Mouse (Mus musculus) adrenal gland, adult 18-20 months (tissue): ENCODE measurements around the gene Zcchc10. TPM values are rescaled to one million over a fixed set of nuclear protein-coding genes. Genes with fewer than 3 reads are reported as not detected.
A peak's percentile ranks its signal among the peaks of the same experiment; 100 is the strongest.
"Not testable (repeated sequence)": the region's sequence is repeated elsewhere in the genome, so short reads cannot be mapped to it uniquely, and the experiment has no call there.

Experiments used
- DNase-seq, 2 experiments: peaks; one replicate each; pipeline ENCODE4 v3.0.0; 2021 to 2022; ENCODE audit warnings: low spot score in 2 of 2
- long read RNA-seq, 2 experiments: library from polyadenylated mRNA; stranded (forward); transcript quantifications; one replicate each; pipeline ENCODE4 v2.0.0; 2021
- total RNA-seq, 2 experiments: library from RNA; stranded (reverse); gene quantifications; 1 replicate in 1 of 2; 2 replicates in 1 of 2; pipeline ENCODE4 v1.2.3; 2021

The Zcchc10 gene
- total RNA-seq = 10 to 100 TPM; 10.8 to 11.1 TPM
- long read RNA-seq, experiment 1, partial matches to known transcripts = 0 of 1 reads
- long read RNA-seq, experiment 1, other reads (novel, unspliced or antisense) = 0 of 1 reads
- long read RNA-seq, experiment 2, transcript Zcchc10-201 (4 exons, 1,267 nt) = major isoform, 5 of 8 reads
- long read RNA-seq, experiment 2, partial matches to known transcripts = 2 of 8 reads
- long read RNA-seq, experiment 2, other reads (novel, unspliced or antisense) = 1 of 8 reads

DNA sequence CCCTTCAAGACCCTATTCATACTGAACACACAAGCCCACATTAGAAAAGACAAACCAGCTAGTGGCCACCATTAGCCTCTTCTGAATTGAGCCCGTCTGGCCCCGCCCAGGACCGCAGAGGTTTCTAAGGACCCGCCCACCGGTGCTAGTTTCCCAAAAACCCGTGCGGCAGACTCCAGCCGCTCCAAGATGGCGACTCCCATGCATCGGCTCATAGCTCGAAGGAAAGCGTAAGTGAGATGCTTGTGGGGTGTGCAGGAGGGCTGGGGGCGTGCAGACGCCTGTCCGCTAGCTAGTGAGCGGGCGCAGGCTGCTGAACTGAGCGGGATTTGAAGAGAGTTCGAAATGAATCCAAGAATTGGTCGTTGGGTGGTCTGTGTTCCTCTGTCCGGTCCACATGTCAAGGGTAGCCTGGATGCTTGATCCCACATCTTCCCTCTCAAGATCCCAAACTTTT lies at the start of gene Zcchc10:
Gene Zcchc10, plus strand, starts transcription at position 168 of the 457 bp plus-strand sequence.
- peak; percentile 84 for DNase-seq

DNA sequence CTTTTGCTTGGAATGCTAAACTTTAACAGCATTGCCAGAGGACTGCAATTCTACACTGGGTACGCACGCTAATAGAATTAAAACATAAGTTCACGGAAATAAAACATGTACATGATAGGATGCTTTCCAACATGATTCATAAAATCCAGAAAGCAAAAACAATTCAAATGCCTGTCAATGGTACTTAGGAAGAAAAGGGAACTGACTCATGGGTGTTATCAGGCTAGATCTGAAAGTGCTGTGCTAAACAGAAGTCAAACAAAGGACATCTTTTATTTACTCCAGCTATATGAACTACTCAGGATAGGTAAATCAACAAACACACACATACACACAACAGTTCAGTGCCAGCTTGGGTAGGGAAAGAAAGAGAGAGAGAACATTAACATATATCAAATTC lies 49.1 kb upstream of the Zcchc10 start:
- DNase-seq = no peak

DNA sequence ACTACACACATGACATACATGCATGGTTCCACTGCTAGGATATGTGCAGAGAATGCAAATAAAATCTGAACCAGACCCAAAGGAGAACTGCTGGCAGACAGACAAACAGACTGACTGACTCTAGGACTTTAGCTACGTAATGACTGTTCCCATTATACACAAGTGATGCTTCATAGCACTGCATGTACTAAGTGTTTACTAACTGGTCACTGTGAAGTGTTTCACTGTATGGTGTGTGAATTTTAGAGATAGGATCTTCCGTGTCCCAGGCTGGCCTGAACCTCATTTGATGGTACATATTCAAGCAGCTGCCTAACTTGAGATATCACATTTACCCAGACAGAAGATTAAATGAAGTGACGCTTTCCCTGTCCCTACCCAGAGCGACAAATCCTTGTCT lies 46.1 kb upstream of the Zcchc10 start:
- no peak for DNase-seq

DNA sequence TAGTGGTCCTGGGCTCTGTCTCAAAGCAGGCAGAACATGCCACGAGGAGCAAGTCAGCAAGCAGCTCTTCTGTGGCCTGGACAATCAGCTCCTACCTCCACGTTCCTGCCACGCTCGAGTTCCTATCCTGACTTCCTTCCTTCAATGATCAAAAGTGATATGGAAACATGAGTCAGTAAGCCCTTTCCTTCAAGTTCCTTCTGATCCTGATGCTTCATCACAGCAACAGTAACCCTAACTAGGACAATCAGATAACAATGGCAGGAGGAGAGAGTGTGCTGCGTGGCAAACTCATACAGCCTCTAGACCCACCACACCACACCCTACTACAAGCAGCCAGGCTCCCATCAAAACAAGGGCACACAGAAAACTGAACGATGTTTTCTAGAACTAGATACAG lies 38.6 kb upstream of the Zcchc10 start:
- no peak for DNase-seq

DNA sequence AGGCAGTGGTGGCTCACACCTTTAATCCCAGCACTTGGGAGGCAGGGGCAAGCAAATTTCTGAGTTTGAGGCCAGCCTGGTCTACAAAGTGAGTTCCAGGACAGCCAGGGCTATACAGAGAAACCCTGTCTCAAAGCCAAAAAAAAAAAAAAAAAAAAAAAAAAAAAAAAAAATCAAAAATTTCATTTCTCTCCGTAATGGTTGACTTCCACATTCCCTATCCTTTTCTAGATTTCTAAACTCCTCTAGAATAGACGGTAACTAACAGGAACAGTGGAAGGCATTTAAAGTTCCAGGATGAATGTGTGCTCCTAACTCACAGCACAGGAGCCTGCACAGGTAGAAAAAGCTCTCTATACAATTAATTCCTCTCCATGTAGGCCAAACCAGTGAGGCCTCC lies 34.3 kb upstream of the Zcchc10 start:
- not testable (repeated sequence) for DNase-seq

DNA sequence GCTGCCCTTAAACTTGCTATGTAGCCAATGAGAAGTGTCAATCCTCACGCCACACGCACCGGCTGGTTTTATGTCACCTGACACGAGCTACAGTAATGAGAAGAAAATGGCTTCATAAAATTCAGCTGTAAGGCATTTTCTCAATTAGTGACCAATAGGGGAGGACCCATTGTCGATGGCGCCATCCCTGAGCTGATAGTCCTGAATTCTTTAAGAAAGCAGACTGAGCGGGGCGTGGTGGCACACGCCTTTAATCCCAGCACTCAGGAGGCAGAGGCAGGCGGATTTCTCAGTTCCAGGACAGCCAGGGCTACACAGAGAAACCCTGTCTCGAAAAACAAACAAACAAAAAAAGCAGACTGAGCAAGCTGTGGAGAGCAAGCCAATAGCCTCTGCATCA lies 33.6 kb upstream of the Zcchc10 start:
- DNase-seq = no peak

DNA sequence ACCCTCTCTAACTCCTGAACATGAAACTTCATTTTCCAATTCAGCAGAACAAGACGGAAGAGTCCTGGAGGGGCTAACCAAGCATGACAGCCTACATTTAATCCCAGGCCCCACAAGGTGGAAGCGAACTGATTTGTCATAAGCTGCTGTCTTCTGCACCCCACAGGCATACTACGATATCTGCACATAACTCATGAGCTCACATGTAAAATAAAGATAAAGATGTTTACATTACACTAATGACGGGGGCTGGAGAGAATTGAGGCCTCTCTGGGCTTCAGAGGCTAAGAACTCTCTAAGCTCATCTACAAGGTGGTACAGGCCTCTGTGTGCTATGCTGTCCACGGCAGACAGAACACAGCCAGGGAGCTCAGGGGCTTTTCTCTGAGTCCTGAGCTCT lies 30.0 kb upstream of the Zcchc10 start:
- DNase-seq = no peak

DNA sequence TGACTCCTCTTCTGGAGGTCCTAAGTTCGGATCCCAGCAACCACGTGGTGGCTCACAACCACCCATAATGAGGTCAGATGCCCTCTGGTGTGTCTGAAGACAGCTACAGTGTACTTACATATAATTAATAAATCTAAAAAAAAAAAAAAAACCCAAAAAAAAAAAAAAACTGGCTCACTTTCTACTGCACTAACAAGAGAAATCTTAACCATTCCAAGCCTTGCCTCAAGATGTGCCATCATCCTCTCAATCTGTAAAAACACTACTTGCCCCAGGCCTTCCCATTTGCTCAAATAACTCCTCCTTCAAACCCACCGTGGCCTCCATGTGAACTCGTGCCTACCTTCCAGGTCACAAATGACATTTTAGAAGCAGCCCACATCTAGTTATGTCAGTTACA lies 27.6 kb upstream of the Zcchc10 start:
- no peak for DNase-seq

DNA sequence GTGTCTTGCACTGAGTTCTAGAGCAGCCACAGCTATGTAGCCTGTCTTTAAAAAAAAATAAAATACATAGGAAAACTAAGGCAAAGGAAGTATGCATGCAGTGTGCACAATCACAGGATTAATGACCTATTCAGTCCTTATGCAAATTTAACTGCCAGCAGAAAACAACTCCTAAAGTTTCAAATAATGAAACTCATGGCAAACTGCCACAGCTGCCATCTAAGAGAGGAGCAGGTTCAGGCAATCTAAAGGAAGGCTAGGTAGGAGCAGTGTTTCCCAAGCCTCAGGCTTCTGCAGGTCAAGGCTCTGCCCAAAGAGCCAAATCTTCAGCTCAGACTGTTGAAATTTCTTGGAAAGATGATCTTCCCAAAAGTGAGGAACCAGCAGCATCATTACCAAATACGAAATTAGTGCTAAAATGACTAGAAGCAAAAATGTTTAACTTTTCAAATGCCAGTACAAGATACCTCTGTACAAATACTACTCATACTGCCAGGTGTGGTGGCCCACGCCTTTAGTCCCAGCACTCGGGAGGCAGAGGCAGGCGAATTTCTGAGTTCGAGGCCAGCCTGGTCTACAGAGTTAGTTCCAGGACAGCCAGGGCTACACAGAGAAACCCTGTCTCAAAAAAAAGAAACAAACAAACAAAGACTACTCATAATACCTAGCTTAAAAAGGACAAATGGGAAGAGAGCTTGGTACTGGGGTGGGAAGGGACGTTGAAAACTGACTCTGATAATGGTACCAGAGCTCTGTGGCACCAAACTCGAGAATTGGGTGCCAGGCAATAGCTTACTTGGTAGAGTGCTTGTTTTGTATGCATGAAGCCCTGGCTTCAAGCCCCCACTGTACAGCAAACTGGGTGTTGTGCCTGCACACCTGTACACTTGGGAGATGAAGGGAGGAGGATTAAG lies 26.3 kb upstream of the Zcchc10 start:
- no peak for DNase-seq

DNA sequence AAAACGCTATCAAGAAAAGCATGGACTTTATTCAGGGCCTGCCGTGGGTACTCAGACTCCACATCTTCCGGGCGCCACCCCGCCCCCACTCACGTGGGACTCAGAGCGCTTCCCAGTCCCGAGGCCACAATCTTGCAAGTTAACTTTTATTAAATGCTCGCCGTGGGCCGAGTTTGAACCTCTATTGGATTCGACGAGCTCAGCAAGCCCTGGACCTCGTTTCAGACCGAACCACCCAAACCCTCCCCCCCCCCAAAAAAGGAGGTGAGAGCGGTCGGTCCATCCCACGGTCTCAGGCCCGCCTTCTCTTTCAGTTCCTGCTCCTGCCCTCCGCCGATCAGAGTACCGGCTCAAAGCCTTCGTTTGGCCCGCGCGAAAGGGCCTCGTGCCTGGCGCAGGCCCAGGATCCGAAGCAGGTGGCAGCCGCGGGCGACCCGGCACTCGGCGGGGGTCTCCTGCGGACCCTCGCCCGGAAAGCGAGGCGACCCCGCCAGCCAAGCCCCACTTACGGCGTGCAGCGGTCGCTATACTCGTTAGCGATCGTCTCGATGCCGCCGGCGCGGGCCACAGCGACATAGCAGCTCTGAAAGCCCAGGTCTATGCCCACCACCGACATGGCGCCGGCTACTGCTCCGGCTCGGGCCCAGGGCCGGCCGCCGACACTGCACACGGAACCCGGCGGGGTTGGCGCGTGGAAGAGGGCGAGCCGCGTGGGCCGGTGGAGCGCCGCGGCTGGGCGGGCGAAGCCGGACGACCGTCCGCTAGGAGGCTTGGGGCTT lies 24.7 kb upstream of the Zcchc10 start:
- peak; percentile 54 to 69 for DNase-seq

DNA sequence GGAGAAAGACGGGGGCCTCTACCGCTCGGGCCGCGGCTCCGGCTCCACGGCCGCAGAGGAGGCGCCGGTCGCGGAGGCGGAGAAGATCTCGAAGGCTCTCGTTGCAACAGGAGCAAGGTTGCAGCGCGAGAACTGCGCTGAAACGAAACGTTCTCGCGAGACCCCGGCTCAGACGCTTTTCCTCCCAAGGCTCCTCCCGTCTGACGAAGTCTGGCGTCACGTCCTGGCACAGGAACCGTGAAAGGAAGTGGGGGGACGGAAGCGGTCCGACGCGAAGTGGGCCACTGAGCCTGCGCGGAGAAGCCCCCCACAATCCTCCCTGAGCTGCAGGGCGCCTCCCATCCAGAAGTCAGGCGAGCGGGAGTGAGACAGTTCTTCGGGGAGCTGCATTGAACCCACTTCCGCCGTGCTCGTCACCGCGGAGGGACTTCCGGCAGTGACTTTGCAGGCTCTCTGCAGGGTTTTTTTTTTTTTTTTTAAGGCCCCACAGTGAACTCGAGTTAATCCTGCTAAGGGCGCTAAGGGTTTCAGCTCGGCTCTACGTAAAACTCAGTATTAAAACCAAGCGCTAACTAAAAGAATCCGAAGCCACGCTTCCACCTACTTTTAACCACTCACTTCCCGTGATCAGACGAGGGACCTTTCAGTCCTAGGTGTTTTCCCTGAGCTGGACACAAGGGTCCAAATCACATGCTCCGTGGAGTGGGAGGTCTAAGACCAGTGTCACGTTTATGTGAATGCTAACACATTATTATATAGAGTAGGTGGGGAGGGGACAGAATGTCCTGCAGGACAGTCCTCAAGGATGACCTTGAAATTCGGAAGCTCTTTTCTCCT lies 23.9 kb upstream of the Zcchc10 start, which contains the start of gene Hspa4:
Gene Hspa4, minus strand, starts transcription at position 128 of the 837 bp plus-strand sequence.
- peak; percentile 98 to 99 for DNase-seq

DNA sequence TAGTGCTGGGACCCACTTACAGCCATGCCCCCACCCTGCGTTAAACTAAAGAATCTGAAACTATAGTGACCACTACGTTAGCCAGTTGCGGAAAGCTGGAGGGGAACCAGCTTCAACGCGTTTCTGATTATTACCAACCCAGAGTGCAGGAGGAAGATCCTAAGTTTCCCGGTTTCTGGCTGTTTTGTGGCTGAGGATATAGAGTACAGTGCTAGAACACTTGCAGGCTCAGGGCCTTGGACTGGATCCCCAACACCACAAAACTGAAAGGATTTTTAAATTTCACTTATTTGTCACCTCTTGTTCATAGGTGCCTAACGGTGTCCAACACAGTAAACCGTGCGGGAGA lies 23.3 kb upstream of the Zcchc10 start:
- peak in 1 of 2 experiments; percentile 29 for DNase-seq

DNA sequence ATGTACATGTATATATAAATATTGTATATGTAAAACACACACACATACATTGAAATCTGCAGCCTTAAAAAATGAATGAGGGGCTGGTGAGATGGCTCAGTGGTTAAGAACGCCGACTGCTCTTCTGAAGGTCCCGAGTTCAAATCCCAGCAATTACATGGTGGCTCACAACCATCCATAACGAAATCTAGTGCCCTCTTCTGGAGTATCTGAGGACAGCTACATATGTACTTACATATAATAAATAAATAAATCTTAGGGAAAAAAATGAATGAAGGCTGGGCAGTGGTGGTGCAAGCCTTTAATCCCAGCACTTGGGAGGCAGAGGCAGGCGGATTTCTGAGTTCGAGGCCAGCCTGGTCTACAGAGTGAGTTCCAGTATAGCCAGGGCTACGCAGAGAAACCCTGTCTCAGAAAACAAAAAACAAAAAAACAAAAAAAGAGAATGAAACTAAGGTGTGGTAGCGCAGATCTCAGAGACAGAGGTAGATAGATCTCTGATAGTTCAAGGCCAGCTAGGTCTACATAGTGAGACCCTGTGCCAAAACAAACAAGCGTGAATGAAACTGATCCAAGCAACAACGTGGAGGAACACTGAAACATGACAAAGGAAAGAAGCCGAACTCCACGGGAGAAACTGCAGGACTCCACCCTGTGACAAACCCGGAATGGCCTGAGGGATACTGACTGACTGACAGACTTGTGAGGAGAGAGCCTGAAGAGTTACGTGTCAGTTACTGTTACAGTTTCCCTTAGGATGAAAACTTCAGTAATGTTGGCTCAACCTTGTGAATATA lies 20.2 kb upstream of the Zcchc10 start:
- no peak for DNase-seq

DNA sequence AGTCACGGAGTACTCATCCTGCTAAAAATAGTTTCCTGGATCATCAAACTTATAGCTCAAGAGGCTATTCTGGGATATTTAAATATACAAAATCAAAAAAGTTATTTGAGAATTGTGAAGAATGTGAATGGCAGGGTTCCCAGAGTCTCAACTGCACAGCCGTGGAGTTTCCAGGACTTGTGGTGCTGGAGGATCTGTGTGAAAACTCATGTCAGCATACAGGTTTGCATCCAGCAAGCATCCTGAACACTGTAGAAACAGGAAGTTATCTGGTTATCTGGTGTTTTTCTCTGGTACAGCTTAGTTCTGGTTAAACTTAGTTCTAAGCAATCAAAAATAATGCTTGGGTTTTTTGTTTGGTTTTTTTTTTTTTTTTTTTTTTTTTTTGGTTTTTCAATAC lies 17.5 kb upstream of the Zcchc10 start:
- no peak for DNase-seq

DNA sequence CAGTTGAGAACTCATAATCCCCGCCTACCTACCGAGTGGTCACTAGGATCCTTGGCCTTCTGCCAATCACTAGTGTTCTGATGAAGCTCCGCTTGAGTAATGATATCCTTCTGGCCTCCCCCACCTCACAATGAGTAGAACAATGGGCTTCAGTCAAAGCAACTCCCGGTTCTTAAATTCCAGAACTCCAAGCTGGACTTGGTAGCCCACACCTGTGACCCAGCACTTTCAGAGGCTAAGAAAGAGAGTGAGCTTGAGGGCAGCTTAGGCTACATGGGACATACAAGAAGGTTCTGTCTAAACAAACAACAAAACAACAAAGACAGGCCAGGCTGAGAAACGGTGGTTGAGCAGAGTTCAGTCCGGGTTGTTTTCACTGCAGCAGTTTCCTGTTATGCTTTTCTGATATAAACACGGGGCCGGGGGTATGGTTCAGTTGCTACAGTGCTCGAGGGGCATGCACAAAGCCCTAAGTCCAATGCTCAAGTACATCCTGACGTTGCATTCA lies 16.9 kb upstream of the Zcchc10 start:
- DNase-seq = no peak

DNA sequence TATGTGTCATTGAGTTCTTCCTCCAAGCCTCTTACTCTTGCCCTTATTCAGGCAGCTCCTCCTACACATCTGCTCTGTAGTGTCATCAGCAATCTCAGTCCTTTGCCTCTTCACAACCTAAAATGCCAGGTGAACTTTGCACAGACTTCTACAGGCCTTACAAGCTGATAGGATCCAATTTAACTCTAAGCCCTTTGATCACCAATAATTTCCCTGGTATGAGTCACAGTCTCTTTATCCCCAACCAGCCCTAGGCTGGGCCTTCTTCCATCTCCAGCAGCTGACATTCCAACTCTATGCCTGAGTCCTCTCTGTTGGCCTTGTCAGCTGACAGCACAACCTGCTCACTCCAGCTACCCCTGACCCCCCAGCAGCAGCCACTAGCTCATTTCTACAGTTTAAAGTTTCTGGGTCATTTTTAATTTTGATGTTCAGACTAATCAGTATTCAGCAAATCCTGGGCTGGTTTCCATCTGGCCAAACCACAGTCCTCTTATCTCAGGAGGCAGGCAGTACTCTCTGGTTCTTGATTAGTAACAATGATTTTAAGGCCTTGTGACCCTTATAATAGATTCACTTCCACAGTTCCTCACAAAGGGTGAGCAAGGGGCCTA lies 16.1 kb upstream of the Zcchc10 start:
- DNase-seq = peak; percentile 32 to 35

DNA sequence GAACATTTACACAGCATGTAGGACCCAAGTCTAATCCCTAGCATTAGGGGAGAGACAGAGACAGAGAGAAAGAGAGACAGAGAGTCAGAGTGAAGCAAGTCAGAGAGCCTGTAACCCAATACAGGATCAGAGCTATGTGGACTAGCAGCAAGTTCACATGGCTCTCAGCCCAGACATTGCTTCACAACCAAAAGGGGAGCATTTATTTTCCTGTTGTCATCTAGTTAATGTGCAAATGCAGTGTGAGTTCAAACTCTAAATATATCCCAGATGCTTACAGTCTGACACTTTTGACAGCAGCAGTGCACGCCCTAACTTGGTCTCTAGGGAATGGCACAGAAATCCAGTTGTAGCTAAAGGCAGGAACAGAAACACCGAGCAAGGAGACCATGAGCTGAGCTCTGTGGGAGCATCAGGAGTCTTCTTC lies 15.6 kb upstream of the Zcchc10 start:
- DNase-seq = peak; percentile 37 to 38

DNA sequence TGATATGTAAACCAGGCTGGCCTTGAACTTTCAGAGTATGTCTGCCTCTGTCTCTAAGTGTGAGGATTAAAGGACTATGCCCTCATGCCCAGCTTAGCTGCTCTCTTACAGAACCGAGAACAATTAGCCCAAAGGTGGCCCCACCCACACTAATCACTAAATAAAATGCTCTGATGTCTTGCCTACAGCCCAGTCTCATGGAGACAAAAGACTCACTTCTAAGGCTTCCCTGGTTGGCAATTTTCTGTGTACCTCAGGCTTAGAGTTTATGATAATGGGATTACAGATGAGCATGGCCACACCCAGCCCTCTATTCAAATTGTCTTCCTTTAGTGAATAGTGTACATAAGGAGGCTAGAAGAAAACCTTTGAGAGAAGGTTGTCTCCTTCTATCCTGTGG lies 13.1 kb upstream of the Zcchc10 start:
- DNase-seq = no peak

DNA sequence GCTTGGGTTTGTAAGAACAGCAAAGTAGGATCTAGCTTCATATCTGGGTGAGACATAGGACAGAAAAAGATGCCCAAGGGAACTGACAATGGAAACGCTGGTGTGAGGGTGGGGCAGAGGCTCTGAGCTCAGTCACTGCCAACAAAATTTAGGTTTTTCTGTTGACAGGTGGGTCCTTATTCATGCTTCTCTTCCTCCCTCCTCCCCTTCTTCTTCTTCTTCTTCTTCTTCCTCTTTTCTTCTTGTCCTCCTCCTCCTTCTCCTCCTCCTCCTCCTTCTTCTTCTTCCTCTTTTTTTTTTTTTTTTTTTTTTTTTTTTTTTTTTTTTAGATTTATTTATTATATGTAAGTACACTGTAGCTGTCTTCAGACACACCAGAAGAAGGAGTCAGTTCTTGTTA lies 11.7 kb upstream of the Zcchc10 start:
- DNase-seq = not testable (repeated sequence)
